Mouse (Mus musculus) megakaryocyte progenitor cell, adult 5-6 weeks (primary cell): ENCODE data around the gene Pitpnc1. TPM values are rescaled to one million over a fixed set of nuclear protein-coding genes. Genes with fewer than 3 reads are reported as not detected.
A peak's percentile ranks its signal among the peaks of the same experiment; 100 is the strongest.

ENCODE experiments used
- ATAC-seq: replicated peaks from 2 replicates; pipeline ENCODE4 v1.8.0; 2016; ENCODE audit warnings: mild to moderate bottlenecking, moderate TSS enrichment, inconsistent platforms; ENCODE audit not compliant: poor library complexity
- total RNA-seq, 2 experiments: library from RNA; stranded (forward) in 1 of 2; stranded (reverse) in 1 of 2; fragments of 157-497, 149-512 nt in 1 of 2; fragments of 200-1000 nt in 1 of 2; gene quantifications; 2 replicates each; pipeline versions ENCODE4 v1.2.3 to v1.2.4; 2015 to 2017

Gene Pitpnc1
- total RNA-seq, 2 experiments from 2014 or later = 10.0 to 33.4 TPM

DNA sequence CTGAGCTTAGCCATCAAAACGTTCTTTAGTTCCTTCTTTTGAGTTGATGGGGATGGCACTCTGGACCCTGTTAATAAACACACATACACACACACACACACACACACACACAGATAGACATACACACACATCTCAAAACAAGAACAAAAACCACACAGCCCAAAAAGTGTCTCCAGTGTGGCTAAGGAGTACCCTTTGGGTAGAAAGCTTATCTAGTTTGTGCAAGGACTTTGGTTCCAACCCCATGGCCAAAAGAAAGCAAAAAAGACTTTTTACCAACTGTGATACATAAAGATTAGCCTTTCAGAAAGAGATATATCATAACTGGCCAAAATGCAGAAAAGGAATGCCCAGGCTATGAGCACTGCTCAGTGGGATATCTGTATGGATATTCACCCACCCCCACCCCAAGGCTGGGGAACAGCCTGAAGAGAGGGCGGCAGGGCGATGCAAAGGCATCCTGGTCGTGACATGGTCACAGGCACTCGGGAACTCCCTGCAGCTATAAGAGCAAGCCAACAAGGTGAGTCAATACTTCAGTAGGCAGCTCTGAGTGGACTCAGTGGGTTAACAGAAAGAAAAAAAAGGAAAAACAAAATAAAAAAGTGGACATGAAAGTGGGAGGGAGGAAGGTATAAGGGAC lies 60.3 kb downstream of the Pitpnc1 start:
- ATAC-seq = peak; percentile 47

DNA sequence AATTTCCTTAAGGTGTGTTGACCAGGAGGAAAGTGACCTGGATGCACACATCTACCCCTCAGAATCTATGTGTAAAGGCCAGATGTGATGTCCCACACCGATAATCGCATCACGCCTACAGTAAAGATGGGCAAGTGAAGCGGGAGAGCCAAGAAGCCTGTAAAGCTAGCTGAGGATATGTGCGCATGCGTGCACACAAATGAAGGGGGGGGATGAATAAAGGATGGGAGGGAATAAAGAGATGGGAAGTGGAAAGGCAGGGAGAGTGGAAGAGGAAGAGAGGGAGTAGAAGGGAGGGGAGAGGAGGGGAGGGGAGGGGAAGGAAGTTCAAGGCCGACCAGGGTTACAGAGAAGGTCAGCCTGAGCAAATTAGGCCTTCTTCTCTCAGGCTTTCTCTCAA lies 61.6 kb downstream of the Pitpnc1 start:
- no peak for ATAC-seq

DNA sequence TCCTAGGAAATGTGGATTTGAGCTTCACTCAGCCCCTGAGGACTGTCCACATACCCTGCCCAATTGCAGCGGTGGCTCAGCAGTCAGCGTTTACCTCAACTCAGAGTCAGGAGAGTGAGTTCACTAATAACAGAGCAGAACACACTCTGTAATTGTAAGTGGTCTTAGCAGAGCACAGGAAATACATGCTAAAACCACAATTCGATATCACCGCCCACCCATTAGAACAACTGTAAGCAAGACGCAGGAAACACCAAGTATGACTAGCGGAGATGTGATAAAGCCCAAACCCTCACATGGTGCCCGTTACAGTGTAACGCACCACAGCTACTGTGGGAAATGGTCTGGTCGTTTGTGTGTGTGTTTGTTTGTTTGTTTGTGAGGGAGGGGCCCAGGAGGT lies 62.8 kb downstream of the Pitpnc1 start:
- ATAC-seq = peak; percentile 67

DNA sequence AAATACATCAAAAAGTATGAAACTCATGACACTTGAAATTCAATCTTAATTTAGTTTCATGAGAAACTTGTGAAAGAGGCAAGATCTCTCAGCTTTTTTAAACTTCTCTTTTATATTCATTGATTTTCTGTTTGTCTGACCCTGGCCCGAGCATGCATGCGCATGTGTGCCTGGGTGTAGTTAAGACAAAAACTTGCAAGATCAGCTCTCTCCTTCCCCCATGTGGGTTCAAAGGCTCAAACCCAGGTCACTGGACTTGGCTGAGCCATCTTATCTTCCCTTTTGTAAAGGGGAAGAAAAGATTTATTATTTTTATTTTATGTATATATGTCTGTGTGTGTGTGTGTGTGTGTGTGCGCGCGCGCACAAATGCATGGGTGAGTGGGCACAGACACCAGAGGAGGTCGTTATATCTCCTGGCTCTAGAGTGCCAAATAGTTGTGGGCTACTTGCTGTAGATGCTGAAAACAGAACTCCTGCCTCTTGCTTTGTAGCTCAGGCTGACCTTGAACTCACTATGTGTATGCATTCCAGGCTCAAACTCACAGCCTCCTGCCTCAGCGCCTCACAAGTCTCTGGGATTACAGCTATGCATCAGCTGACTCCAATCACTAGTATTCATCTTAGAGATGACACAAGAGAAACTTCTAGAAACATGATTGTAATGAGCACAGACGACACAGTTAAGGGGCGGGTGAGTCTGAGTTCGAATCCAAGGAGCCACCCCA lies 64.7 kb downstream of the Pitpnc1 start:
- no peak for ATAC-seq

DNA sequence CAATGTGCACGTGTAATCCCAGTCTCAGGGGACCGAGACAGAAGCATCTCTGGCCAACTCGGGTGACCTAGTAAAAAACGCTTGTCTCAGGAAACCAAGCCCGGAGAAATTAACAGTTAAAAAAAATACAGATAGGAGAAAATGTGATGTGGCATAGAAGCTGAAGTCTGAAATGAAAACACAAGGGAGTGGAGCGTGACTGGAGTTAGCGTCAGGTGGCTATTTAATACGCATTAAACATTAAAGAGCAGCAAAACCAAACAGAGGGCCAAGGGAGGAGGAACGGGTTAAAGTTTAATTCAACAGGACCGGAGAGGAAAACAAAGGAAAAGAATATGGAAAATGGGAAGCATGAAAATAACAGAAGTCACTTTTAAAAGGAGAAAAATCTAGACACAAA lies 67.2 kb downstream of the Pitpnc1 start:
- no peak for ATAC-seq

DNA sequence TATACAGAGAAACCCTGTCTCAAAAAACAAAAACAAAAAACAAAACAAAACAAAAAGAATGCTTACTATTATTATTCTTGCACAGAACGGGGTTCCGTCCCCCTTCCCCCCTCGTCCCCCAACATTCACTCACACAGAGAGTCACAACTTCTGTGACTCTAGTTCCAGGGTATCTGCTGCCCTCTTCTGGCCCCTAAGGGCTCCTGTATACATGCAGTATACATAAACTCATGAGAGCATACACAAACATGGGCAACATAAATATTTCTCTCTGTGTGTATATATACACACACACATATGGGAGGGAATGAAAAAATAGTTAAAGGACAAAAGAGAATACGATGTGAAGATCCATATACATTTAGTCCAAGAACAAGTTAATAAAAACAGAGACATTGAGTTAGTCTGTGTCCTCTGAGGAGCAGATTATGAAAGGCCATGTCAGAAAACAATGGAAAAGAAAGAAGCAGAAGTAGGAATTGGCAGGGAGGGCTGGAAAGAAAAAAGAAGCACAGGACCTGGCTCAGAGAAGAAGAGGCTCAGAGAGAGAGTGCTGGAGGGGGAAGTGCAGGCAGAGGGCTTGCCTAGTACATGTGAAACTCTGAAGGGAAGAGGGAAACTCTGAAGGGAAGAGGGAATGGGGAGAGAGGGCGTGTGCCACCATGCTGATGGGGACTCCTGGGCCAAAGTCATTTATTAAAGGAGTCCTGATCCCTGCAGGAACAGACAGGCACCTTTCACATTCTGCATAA lies 68.5 kb downstream of the Pitpnc1 start:
- ATAC-seq = peak; percentile 44

DNA sequence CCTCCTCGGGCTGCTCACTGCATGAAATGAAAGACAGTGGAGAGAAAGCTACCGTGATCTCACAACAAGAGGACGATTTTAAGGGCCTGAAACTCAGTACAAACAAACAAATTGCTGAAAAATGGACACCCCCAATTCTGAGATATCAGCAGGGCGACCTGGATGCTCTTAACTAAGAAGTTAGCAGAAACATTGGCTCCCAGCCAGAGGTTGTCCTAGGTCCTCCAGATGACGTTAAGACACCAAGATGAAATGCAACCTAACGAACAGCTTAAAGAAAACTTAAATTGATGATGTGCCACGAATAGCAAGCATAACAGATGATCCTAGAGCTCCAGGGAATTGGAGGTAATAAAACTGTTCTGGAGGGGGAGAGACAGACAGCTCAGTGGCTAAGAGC lies 69.7 kb downstream of the Pitpnc1 start:
- 0 out of 2 replicates have a peak, but pooled peaks have one; percentile 22 for ATAC-seq

DNA sequence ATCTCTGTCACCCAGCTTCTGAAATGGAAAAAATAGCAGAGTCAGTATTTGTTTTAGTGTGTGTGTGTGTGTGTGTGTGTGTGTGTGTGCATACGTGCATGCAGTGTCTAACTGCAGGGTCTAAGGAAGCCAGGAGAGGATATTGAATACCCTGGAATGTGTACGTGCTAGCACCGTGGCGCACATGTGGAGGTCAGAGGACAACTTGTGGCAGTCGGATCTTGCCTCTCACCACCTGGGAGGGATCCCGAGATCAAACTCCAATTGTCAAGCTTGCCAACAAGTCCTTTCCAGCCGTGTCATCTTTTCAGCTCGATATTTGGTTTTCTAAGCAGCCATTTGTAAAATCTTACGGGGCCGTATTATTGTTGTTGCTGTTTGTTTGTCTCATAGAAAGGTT lies 70.5 kb downstream of the Pitpnc1 start:
- no peak for ATAC-seq

DNA sequence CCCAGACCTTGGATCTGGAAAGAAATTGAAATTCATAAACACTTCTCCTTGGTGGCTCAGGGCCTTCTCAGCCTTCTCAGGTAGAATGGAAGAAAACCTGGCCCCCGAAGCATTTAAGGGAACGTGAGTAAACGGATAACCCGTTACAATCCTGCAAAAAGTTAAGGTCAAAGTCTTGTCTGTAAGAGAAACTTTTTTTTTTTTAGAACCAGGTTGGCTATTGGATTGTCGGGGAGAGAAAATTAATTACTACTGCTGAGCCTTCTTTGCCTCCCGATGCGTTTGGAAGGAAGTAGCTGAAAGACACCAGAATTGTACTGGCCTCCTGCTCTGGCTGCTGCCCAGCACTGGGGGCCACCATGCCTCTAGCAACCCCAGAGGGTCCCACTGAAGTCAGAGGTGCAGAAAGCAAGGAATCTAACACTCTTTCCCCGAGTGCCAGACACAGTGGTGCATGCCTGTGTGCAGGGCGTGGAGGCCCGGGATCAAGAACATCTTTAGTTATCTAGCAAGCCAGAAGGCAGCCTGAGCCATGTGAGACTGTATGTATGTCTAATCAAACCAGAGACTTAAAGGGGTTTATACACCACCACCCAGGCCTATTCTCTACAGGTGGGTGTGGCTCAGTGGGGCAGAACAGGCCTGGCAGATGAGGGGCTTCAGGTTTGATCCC lies 73.0 kb downstream of the Pitpnc1 start:
- peak; percentile 74 for ATAC-seq

DNA sequence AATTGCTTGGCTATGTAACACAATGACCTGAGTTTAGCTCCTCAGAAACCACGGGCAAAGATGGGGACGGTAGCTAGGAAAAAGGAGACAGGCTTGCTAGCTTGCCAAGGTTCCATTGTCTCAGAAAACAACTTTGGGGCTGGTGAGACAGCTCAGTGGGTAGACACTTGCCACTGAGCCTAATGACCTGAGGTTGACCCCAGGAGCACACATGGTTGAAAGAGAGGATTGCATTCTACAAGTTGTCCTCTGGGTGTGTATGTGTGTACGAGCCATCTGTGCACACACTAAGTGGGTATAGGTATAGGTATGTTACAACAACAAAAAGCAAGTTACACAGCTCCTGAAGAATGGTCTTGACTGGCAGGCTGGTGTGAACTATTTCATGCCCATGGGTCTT lies 76.3 kb downstream of the Pitpnc1 start:
- no peak for ATAC-seq

DNA sequence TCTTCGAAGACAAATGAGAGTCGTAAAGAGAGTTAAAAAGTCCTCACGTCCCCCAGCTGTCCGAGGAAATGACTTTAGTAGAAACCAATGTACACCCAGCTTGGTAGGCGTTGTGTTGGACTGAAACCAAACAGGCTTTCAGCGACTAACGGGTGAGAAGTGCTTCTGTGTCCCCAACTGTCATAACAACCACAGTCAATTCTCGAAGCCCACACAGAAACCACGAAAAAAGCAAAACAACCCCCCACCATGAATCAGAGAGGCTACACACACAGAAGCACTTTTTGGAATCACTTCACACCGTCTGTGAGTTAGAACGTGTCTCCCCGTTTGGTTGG lies 76.7 kb downstream of the Pitpnc1 start:
- peak; percentile 16 for ATAC-seq

DNA sequence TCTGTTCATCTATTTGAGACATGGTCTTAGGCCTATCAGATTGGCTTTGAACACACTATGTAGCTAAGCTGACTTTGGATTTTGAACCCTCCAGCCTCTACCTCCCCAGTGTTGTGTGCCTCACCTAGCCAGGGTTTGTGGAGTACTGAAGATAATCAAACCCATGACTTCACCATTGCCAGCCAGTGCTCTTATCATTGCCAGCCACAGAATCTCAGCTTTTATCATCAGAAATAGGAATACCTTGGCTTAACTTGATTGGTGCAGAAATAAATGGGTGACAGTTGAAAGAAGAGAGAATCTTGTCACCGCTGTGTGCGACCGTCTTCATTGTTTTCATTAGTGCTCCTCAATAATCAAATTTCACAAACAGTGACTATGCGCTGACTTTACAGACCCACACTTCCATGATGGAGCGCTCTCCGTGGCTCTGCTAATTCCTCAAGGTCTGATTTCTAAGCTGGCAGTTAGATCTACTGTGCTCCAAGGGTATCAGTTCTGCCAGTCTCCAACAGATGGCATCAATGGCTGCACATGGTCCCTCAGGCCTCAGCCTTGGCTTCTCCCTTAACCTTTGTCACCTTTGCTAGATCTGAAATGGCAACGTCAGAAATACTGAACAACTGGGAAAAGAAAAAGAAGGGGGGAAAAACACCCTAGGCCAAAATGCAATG lies 77.2 kb downstream of the Pitpnc1 start:
- peak; percentile 59 for ATAC-seq

DNA sequence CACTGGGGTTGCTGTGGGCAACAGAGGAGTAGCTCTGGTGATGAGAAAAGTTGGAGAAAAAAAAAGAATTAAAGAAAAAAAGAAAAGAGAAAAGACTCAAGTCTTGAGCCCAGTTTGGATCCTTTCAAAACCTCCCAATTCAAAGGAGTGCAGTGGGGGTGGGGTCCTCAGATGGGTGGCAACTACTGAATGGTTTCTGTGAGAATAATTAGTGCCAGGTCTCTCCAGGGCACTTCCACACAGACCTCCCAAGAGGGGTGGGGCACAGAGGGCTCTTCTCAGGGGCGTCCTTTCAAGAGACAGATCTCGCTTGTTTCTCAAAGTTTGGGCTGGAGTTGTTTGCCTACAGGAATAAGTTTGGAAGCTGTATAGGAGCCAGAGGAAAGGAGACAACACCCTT lies 80.0 kb downstream of the Pitpnc1 start:
- ATAC-seq = no peak

DNA sequence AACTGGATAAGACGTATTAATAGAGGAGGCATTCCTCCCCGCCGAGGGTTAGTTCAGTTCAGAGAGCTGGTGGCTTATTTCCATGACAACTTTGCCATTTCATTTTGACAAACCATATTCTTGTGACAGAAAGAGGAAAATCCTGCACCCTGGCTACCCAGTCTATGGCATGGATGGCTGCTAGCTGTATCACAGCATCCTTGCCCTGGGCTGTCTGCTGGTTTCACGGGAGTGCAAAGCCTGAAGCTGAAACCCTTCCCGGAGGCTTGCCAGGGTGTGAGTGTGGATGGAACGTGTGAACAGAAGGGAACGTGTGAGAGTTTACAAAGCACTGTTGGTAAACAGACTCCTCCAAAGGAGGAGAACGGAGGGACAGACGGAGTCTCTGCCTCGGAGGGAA lies 80.5 kb downstream of the Pitpnc1 start:
- no peak for ATAC-seq

DNA sequence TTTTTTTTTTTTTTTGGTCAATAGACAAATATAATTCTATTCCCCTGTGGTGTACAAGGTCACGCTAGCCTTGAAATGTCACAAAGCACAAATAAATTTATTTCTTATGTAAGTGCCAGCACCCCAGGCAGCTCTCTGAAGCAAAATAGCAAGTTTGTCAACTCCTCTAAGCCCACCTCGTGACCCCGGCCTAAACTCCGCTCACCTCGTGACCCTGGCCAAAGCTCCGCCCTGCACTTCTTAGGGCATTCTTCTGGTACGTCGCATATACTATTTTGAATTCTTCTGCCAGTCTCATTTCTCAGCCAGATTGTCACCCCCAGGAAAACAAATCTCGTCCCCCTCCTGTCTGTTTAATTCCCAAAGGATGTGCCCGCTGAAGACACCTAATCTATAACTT lies 84.0 kb downstream of the Pitpnc1 start:
- ATAC-seq = no peak

DNA sequence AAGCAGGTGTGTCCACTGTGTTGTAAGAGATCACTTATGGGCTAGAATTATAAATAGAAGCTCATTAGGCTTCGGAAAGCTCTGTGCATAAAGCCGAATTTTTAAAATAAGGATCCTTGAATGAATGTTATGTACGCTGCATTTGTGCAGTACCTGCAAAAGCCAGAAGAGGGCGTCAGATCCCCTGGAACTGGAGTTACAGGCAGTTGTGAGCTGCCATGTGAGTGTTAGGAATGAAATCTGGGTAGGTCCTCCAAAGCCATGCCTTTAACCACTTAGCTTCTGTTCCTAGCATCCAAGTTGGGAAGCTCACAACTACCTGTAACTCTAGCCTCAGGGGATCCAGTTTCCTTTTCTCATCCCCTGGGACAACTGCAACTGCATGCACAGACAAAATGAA lies 85.2 kb downstream of the Pitpnc1 start:
- peak; percentile 68 for ATAC-seq

DNA sequence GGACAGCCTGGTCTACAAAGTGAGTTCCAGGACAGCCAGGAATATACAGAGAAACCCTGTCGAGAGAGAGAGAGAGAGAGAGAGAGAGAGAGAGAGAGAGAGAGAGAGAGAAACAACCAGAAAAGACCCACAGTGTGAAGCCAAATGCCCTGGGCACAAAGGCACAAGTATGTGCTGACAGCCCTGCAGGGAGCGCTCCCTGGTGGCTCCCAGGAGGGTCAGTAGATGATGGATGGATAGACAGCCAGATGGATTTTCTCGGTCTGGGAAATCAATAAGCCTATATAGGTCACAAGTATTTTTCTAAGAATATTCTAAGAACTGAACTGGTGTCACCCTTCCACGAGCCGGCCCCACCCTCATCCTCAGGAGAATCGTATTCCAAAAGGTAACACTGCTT lies 86.5 kb downstream of the Pitpnc1 start:
- ATAC-seq = no peak

DNA sequence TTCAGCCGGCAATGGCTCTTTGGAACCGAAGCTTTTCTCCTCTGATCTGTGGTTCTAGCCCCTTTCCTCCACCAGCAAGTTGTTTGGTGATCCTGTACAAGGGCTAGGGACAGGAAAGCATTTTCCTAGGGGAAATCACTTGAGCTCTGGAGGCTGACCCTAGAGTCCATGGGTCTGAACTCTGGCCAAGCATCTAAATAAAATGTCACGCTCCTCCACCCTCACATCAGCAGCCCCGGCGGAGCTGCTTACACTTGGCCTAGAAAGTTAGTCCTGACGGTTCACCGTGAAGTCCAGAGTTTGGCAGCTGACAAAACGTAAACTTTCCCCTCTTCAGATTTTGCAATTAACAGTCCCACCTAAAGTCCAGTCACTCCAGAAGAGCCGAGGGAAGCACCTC lies 90.5 kb downstream of the Pitpnc1 start:
- no peak for ATAC-seq

DNA sequence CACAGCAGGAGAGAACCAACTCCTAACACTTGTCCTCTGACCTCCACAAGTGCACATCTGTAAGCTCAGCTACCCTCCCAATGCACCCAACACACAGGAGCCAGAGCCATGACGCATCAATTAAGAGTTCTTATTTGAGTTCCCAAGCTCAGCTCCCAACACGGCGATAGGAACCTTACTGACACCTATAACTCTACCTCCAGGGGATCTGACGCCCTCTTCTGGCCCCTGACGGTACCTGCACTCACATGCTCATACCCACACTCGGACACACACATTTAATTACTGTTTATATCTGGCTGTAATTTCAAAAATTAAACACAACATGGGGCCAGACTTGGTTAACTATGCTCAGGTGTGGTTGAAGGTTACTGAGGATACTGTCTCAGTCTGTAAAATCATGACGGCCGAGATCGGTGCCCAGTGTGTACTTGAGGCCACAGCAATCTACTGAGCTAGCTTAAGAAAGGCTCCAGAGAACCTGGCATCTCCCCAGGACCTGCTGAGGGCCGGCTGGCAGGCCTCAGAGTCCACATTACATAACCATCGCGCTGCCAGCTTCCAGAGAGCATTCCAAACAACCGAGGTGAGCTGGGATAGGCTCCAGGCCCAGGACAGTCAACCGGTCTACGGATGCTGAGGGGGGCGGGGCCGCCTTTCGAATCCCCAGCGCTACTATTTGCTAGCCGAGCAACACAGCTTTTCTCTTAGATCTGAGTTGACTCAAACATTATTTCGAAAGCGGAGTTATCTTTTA lies 91.2 kb downstream of the Pitpnc1 start:
- no peak; the same call in 1 of the 2 replicates for ATAC-seq

DNA sequence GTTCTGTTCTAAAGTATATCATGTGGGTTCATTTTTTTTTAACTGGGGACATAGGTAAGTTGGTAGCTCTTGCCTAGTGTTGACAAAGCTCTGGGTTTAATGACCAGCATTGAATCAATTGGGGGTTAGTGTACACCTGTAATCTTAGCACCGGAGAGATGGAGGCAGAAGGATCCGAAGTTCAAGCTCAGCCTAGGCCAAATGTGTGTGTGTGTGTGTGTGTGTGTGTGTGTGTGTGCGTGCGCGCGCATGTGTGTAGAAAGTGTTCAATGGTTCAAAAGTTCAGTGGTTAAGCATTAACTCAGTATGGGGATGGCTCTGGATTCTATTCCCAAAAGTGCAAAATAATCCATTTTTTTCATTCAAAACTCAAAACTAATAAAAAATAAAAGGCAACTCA lies 93.2 kb downstream of the Pitpnc1 start:
- ATAC-seq = no peak
